Mouse (Mus musculus) Patski (cell line): ENCODE results near the gene Tmem221. TPM values are rescaled to one million over a fixed set of nuclear protein-coding genes. Genes with fewer than 3 reads are reported as not detected.
A peak's percentile ranks its signal among the peaks of the same experiment; 100 is the strongest.

ENCODE experiments used
- ATAC-seq: fragments of 100-300 bp; one replicate; pipeline ENCODE4 v1.8.0; 2021
- CTCF ChIA-PET: fragments of 350-600 bp; sonication (Branson Sonifier 250); formaldehyde crosslinking; loops from one replicate; lab custom pipeline; 2022; ENCODE audit warnings: inconsistent platforms; lab: Charles Lee
- POLR2A ChIA-PET: fragments of 350-600 bp; sonication (Branson Sonifier 250); formaldehyde crosslinking; loops from one replicate; lab custom pipeline; 2022; ENCODE audit warnings: antibody characterized with exemption, inconsistent platforms; lab: Charles Lee
- DNase-seq: peaks from one replicate; pipeline ENCODE4 v3.0.0-alpha.2; 2011; ENCODE audit warnings: low read depth, low spot score
- H3K27me3 ChIP-seq: fragments of 371-371 bp; one replicate; pipeline ENCODE4 v1.5.1; 2021
- CTCF ChIP-seq: fragments of 100-300 bp; IDR thresholded peaks from one replicate; pipeline ENCODE4 v1.5.1; 2021
- in situ Hi-C: fragments of 300-500 bp; cut with MboI; formaldehyde crosslinking; loops from 3 replicates; pipeline ENCODE4 v1.11.1; 2018; ENCODE audit warnings: low pct_unique_long_range_greater_than_20kb, mixed read lengths
- polyA plus RNA-seq: library from polyadenylated mRNA; unstranded; gene quantifications from one replicate; pipeline ENCODE4 v1.2.3, GENCODE M21; 2021

Gene Tmem221
- polyA plus RNA-seq, 1 experiment from 2014 or later, result 3.4 TPM

- in situ Hi-C loops, result no loop called here
- POLR2A ChIA-PET, result interaction anchor here (1.0 to 4.0 kb wide), 6 partner anchors 8 to 25 kb away, joined by 3 to 12 read pairs (median 8); partner anchors contain the start of gene Pgls
- no peak for TF ChIP-seq CTCF
Observed at GRCm38 (mm10) chr8:71569366-71570290, 11.0 kb upstream of the Tmem221 start.

GRCm38 (mm10) chr8:71568941-71569340 is 10.3 kb upstream of the Tmem221 start:
- in situ Hi-C loops, result no loop called here
- H3K27me3 ChIP-seq, result no peaks in the 10 kb centered on the region
- ATAC-seq, result no peak
- ChIA-PET POLR2A (interaction anchor here (0.7 to 4.0 kb wide), 6 partner anchors 9 to 77 kb away, joined by 3 to 12 read pairs (median 6); partner anchors contain the start of gene Pgls), CTCF (interaction anchor here (0.9 to 2.4 kb wide), 6 partner anchors 13 to 92 kb away, joined by 3 to 9 read pairs (median 4); no protein-coding TSS in a partner anchor)
- DNase-seq, result no peak
- no peak for TF ChIP-seq CTCF

More at GRCm38 (mm10) chr8:71569366-71570290, 11.0 kb upstream of the Tmem221 start:
- H3K27me3 ChIP-seq, result no peaks in the 10 kb centered on the region
- CTCF ChIA-PET, result interaction anchor here (0.8 to 2.4 kb wide), 7 partner anchors 8 to 91 kb away, joined by 3 to 9 read pairs (median 4); no protein-coding TSS in a partner anchor
- DNase-seq (no peak), ATAC-seq (peak; percentile 42)

GRCm38 (mm10) chr8:71568387-71568937 is 9.8 kb upstream of the Tmem221 start, which contains the start of gene Slc27a1:
Slc27a1 (plus strand) TSS chr8:71568882.
- no peak for ATAC-seq
- POLR2A ChIA-PET, result interaction anchor here (0.7 to 4.0 kb wide), 4 partner anchors 10 to 78 kb away, joined by 3 to 12 read pairs (median 10); partner anchors contain the start of gene Pgls
- H3K27me3 ChIP-seq, result no peaks in the 10 kb centered on the region
- TF ChIP-seq CTCF, result no peak
- DNase-seq, result no peak
- in situ Hi-C loops, result no loop called here
- CTCF ChIA-PET, result interaction anchor here (0.9 to 2.4 kb wide), 6 partner anchors 13 to 92 kb away, joined by 3 to 9 read pairs (median 4); no protein-coding TSS in a partner anchor

- no peak for ATAC-seq
Observed at GRCm38 (mm10) chr8:71567587-71567986, 8.9 kb upstream of the Tmem221 start.

GRCm38 (mm10) chr8:71566501-71566900 is 7.8 kb upstream of the Tmem221 start, which contains the start of gene Nxnl1:
Nxnl1 (minus strand) TSS chr8:71566601.
- CTCF ChIA-PET, result interaction anchor here (1.5 kb wide), 1 partner anchor 94 kb away, joined by 6 read pairs; no protein-coding TSS in a partner anchor
- in situ Hi-C loops, result no loop called here
- no peaks in the 10 kb centered on the region for H3K27me3 ChIP-seq

More at GRCm38 (mm10) chr8:71567587-71567986, 8.9 kb upstream of the Tmem221 start:
- POLR2A ChIA-PET, result interaction anchor here (4.0 kb wide), 1 partner anchor 27 kb away, joined by 12 read pairs; no protein-coding TSS in a partner anchor
- in situ Hi-C loops, result no loop called here
- no peak for TF ChIP-seq CTCF
- CTCF ChIA-PET, result interaction anchor here (1.4 to 2.4 kb wide), 4 partner anchors 25 to 93 kb away, joined by 3 to 9 read pairs (median 6); no protein-coding TSS in a partner anchor
- DNase-seq, result no peak
- H3K27me3 ChIP-seq, result no peaks in the 10 kb centered on the region

GRCm38 (mm10) chr8:71563992-71564391 is 5.3 kb upstream of the Tmem221 start:
- ATAC-seq, result no peak
- POLR2A ChIA-PET, result interaction anchor here (1.8 kb wide), 1 partner anchor 31 kb away, joined by 15 read pairs; no protein-coding TSS in a partner anchor
- CTCF ChIA-PET, result interaction anchor here (1.1 to 5.6 kb wide), 3 partner anchors 27 to 97 kb away, joined by 6 to 49 read pairs (median 12); partner anchors contain the start of gene Pgls
- TF ChIP-seq CTCF, result no peak
- no peaks in the 10 kb centered on the region for H3K27me3 ChIP-seq
- DNase-seq, result no peak
- in situ Hi-C loops, result loop anchor here (5.0 kb wide), 2 partner anchors 38 to 98 kb away; no protein-coding TSS in a partner anchor

More at GRCm38 (mm10) chr8:71566501-71566900, 7.8 kb upstream of the Tmem221 start, which contains the start of gene Nxnl1:
- TF ChIP-seq CTCF, result no peak
- ATAC-seq (no peak), DNase-seq (no peak)
- POLR2A ChIA-PET, result no interaction called here

GRCm38 (mm10) chr8:71562751-71563150 is 4.1 kb upstream of the Tmem221 start:
- ChIA-PET POLR2A (interaction anchor here (1.8 to 2.2 kb wide), 3 partner anchors 29 to 37 kb away, joined by 6 to 15 read pairs (median 12); partner anchors contain the start of gene Pgls), CTCF (interaction anchor here (0.9 to 5.6 kb wide), 16 partner anchors 7 to 100 kb away, joined by 3 to 49 read pairs (median 6); partner anchors contain the start of gene Pgls)
- DNase-seq (no peak), ATAC-seq (no peak)
- in situ Hi-C loops, result loop anchor here (5.0 kb wide), 2 partner anchors 40 to 100 kb away; no protein-coding TSS in a partner anchor
- H3K27me3 ChIP-seq, result no peaks in the 10 kb centered on the region
- TF ChIP-seq CTCF, result no peak

GRCm38 (mm10) chr8:71561401-71561800 is 2.7 kb upstream of the Tmem221 start:
- ChIA-PET CTCF (interaction anchor here (1.1 to 5.6 kb wide), 12 partner anchors 9 to 111 kb away, joined by 4 to 49 read pairs (median 10); partner anchors contain the start of genes Colgalt1 and Pgls), POLR2A (interaction anchor here (0.5 to 2.2 kb wide), 3 partner anchors 30 to 38 kb away, joined by 3 to 12 read pairs (median 6); partner anchors contain the start of gene Pgls)
- peak; percentile 22 for ATAC-seq
- DNase-seq, result no peak
- TF ChIP-seq CTCF, result no peak
- in situ Hi-C loops, result loop anchor here (5.0 kb wide), 2 partner anchors 41 to 101 kb away; no protein-coding TSS in a partner anchor
- no peaks in the 10 kb centered on the region for H3K27me3 ChIP-seq

- no peak for TF ChIP-seq CTCF
- no peaks in the 10 kb centered on the region for H3K27me3 ChIP-seq
- in situ Hi-C loops, result loop anchor here (5.0 kb wide), 2 partner anchors 42 to 102 kb away; no protein-coding TSS in a partner anchor
- ChIA-PET POLR2A (interaction anchor here (0.5 to 2.2 kb wide), 3 partner anchors 31 to 39 kb away, joined by 3 to 12 read pairs (median 6); partner anchors contain the start of gene Pgls), CTCF (interaction anchor here (1.1 to 5.6 kb wide), 9 partner anchors 9 to 112 kb away, joined by 4 to 49 read pairs (median 11); partner anchors contain the start of genes Colgalt1 and Pgls)
- ATAC-seq, result no peak
- no peak for DNase-seq
Observed at GRCm38 (mm10) chr8:71560765-71561164, 2.1 kb upstream of the Tmem221 start.
